Mouse (Mus musculus) Patski (cell line): ENCODE measurements at regions not wholly inside any gene's neighbourhood (a gene's known extent, or its start where the extent isn't known, plus 50 kb on each side); places are given as distances from the start of the nearest gene placed in this dataset.
A peak's percentile ranks its signal among the peaks of the same experiment; 100 is the strongest.
"Not testable (repeated sequence)": the region's sequence is repeated elsewhere in the genome, so short reads cannot be mapped to it uniquely, and the experiment has no call there.

Source experiments
- ATAC-seq: fragments of 100-300 bp; one replicate; pipeline ENCODE4 v1.8.0; 2021
- CTCF ChIA-PET: fragments of 350-600 bp; sonication (Branson Sonifier 250); formaldehyde crosslinking; loops from one replicate; lab custom pipeline; 2022; ENCODE audit warnings: inconsistent platforms; lab: Charles Lee
- POLR2A ChIA-PET: fragments of 350-600 bp; sonication (Branson Sonifier 250); formaldehyde crosslinking; loops from one replicate; lab custom pipeline; 2022; ENCODE audit warnings: antibody characterized with exemption, inconsistent platforms; lab: Charles Lee
- DNase-seq: peaks from one replicate; pipeline ENCODE4 v3.0.0-alpha.2; 2011; ENCODE audit warnings: low read depth, low spot score
- H3K27me3 ChIP-seq: fragments of 371-371 bp; one replicate; pipeline ENCODE4 v1.5.1; 2021
- CTCF ChIP-seq: fragments of 100-300 bp; IDR thresholded peaks from one replicate; pipeline ENCODE4 v1.5.1; 2021
- in situ Hi-C: fragments of 300-500 bp; cut with MboI; formaldehyde crosslinking; loops from 3 replicates; pipeline ENCODE4 v1.11.1; 2018; ENCODE audit warnings: low pct_unique_long_range_greater_than_20kb, mixed read lengths

DNA sequence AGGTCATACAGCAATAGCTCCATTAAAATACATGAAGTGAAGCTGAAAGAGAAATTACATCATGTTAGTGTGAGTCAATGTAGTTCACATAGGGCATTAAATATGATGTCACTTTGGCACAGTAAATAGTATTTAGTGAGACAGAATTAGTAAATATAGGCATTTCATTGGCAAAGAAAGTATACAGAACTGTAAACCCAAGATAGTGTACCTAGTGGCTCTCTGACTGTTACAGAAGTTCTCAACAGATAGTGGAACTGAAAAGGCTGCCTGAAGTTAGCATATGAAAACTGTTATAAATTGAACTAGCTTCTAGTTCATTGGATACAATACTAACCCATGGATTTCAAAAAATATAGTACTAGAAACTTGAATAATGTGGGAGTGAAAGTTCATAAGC lies 1642.1 kb upstream of the Cdh6 start:
- ChIA-PET CTCF (no interaction called here), POLR2A (no interaction called here)
- no peak for ATAC-seq
- H3K27me3 ChIP-seq = no peaks in the 10 kb centered on the region
- in situ Hi-C loops = no loop called here
- no peak for DNase-seq
- no peak for TF ChIP-seq CTCF

DNA sequence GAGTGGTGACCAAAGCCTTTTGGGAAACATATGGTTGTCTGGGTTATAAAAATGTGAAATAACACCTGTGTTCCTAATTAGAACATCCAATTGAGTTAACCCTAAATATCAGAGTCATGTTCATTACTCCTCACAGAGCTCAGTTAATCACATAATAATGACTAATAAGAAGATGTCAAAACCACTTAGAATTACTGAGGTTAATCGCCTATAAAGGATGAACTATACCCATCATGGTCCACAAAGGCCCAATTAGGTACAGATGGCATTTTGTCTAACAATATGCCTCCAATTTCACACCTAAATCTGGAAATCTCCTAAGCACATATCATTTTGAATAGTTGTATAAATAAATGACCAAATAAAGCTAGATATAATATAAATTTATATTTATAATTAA lies 1633.4 kb upstream of the Cdh6 start:
- DNase-seq (no peak), ATAC-seq (no peak)
- ChIA-PET CTCF (no interaction called here), POLR2A (no interaction called here)
- in situ Hi-C loops = no loop called here
- no peaks in the 10 kb centered on the region for H3K27me3 ChIP-seq
- no peak for TF ChIP-seq CTCF

DNA sequence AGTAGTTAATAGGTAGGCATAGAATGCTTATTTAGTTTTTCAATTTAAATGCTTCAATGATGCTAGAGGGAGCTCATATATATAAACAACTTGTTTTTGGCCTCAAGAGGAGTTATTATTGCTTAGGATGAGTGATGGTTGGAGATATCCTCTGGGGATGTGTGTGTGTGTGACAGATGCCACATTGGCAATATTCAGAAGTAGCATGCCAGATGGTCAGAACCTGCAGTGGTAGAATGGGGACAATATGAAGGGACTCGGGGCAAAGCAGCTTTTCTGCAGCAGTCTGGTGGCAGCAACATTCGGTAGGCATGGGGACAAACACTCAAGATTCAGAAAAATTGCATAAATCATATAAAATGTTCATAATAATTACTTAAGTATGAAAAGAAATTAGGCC lies 1621.7 kb upstream of the Cdh6 start:
- no peak for TF ChIP-seq CTCF
- ATAC-seq (no peak), DNase-seq (no peak)
- ChIA-PET POLR2A (no interaction called here), CTCF (no interaction called here)
- in situ Hi-C loops = no loop called here
- no peaks in the 10 kb centered on the region for H3K27me3 ChIP-seq

DNA sequence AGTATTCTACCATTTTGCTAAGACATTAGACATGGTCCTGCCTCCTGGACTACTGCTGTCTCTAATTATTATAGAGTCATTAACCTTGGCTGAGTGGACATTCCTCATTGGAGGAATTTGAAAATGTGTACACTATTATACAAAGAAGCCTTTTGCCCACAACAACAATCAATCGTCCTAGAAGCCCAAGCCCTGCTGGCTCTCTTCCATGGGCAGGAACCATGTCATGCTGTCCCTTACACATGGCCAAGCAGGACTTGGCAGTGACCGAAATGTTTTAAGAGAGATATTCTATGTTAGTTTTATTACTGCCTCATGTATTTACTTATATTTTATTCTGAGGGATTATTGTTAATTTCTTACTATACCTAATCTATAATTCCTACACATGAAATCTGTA lies 1607.3 kb upstream of the Cdh6 start:
- no peak for ATAC-seq
- POLR2A ChIA-PET = no interaction called here
- CTCF ChIA-PET = no interaction called here
- H3K27me3 ChIP-seq = no peaks in the 10 kb centered on the region
- DNase-seq = no peak
- no peak for TF ChIP-seq CTCF
- in situ Hi-C loops = no loop called here

DNA sequence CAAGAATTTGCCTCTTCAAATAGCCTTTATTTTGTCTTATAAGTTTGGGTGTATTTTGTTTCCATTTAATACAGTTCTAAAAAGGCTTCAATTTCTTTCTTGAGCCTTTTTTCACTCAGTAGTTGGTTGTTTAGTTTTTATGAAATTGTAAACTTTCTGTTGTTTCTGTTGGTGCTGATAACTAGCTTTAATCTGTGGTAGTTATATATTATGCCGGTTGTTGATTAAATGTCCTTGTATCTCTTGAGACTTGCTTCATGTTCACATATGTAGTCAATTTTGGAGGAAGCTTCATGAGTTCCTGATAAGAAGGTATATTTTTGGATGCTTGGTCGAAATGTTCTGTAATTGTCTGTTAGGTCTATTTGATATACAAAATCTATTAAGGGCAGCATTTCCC lies 1568.3 kb upstream of the Cdh6 start:
- in situ Hi-C loops = no loop called here
- no peaks in the 10 kb centered on the region for H3K27me3 ChIP-seq
- ChIA-PET POLR2A (interaction anchor here (0.6 kb wide), 1 partner anchor 1646 kb away, joined by 6 read pairs; no protein-coding TSS in a partner anchor), CTCF (no interaction called here)
- ATAC-seq (no peak), DNase-seq (no peak)
- no peak for TF ChIP-seq CTCF

DNA sequence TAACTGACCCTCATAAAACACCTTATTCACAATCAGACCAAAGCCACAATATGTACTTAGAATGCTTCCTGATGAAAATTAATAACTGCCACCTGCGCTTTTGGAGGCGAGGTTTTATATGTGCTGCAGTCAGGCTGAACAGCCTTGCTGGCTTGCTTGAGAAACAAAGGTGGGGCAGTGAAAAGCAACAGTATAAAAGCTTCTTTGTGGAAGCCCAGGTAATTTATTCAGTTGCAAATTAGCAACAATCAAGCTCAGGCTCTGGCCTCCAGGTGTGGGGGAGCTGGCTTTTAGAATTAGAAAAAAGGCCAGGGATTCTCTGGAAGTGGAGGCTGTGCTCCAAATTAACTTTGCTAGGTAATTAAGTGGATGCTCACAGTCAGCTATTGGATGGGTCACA lies 1524.5 kb upstream of the Cdh6 start:
- H3K27me3 ChIP-seq, DNase-seq, ATAC-seq, POLR2A ChIA-PET, in situ Hi-C loops, CTCF ChIA-PET: not testable (repeated sequence)

DNA sequence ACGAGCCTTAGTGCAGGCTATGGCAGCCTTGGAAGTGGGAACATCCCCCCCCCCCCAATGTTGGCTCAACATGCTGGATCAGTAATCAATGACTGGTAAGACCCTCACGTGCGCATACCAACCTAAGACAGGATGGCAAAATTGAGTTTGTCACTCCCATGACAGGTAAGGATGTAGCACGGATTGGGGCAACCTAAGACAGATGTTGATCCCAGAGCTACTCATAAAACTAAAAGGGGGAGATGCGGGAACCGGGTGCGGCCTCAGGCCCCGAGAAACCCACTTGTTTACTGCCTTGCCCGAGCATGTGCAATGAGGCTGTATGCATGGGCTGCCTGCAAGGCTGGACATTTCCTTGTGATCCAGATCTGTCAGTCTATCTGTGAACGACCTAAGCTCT lies 1523.0 kb upstream of the Cdh6 start:
- H3K27me3 ChIP-seq = no peaks in the 10 kb centered on the region
- DNase-seq (no peak), ATAC-seq (no peak)
- in situ Hi-C loops = no loop called here
- ChIA-PET CTCF (no interaction called here), POLR2A (no interaction called here)
- TF ChIP-seq CTCF = no peak

DNA sequence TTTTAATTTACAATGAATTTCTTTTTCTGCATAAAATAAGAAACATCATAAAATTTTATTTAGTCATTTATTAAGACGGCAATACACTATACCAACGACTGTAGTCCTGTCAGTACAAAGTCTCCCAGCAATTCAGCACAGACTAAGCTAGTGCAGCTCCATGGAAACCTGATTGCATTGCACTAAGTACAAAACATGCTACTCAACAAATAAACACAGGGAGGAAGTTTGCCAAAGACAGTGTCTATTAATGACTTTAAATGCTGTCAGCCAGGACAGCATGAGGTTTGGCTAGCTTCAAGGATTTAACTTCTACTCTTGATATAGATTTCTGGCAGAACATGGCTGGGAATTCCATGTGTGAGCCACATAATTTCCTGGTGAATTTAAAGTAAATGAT lies 1515.7 kb upstream of the Cdh6 start:
- DNase-seq = no peak
- TF ChIP-seq CTCF = no peak
- H3K27me3 ChIP-seq = no peaks in the 10 kb centered on the region
- CTCF ChIA-PET = no interaction called here
- in situ Hi-C loops = no loop called here
- ATAC-seq = no peak
- POLR2A ChIA-PET = no interaction called here

DNA sequence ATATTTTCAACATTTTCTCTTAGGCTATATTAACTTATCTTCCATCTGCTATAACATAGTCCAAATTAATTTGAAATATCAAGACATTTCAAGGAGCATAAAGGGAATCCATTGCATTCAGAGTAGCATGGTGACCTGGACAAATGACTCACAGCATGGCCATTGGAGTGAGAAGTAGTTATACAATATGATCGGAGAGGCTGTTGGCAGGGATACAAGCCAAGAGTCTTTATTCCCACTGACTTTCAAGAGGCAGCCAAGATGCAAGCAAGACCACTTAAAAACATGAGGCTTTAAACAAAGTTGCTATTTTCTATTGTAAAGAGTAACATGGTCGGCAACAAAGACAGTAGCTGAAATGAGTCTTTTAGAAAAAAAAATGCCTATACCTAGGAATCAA lies 1468.8 kb upstream of the Cdh6 start:
- POLR2A ChIA-PET = no interaction called here
- no peak for ATAC-seq
- H3K27me3 ChIP-seq = no peaks in the 10 kb centered on the region
- in situ Hi-C loops = loop anchor here (25.0 kb wide), 1 partner anchor 595 kb away; no protein-coding TSS in a partner anchor
- no peak for TF ChIP-seq CTCF
- DNase-seq = no peak
- CTCF ChIA-PET = no interaction called here

DNA sequence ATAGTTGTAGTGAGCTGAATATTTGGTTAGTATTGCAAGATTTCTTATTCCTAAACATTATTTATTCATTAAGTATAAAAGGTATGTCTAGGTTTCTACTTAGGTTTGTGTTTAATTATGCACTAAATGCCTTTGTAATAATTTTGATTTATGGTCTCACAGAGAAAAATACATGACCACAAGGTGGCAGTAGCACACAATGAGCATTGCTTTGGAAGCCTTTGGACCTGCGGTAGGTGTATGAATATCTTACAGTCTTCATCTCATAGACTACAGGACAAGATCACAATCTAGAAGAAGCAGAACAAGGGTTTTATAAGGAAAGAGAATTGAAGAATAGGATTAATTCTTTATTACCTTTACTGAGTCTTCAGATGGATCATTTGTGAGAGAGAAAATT lies 1455.0 kb upstream of the Cdh6 start:
- DNase-seq = no peak
- in situ Hi-C loops = loop anchor here (25.0 kb wide), 1 partner anchor 609 kb away; no protein-coding TSS in a partner anchor
- ATAC-seq = no peak
- ChIA-PET CTCF (no interaction called here), POLR2A (no interaction called here)
- no peaks in the 10 kb centered on the region for H3K27me3 ChIP-seq
- peak; percentile 53 for TF ChIP-seq CTCF

DNA sequence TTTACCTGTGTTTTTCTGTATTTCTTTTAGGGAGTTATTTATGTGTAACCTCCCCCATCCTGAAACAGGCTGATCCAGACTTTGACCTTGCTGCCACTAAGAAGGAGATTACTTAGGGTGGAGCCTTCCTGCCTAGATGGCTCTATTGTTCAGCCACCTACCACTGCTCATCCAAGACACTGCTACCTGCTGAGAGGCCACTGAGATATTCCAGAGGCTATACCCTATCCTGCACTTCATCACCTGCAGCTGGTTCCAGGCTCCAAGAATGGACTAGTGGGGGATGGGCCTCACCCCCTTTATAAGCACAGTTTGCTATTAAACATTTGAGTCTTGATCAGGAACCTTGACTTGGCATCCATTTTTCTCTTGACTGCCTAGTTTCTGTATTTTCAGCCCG lies 1433.2 kb upstream of the Cdh6 start:
- no peak for ATAC-seq
- in situ Hi-C loops = no loop called here
- H3K27me3 ChIP-seq = no peaks in the 10 kb centered on the region
- no peak for DNase-seq
- no peak for TF ChIP-seq CTCF
- ChIA-PET POLR2A (no interaction called here), CTCF (no interaction called here)
